Mouse (Mus musculus): ENCODE data around the gene Ifi47. TPM values are rescaled to one million over a fixed set of nuclear protein-coding genes. Genes with fewer than 3 reads are reported as not detected.

Ifi47 gene
- total RNA-seq, 2 experiments from 2014 or later, result 0.59 to 0.64 TPM

- intact Hi-C loops (cut with DNase I), result no loop called here
- DNase-seq, result no peak
Observed at GRCm38 (mm10) chr11:49088990-49089652, 12.7 kb downstream of the Ifi47 start.

GRCm38 (mm10) chr11:49089735-49090507 lies 13.5 kb downstream of the Ifi47 start:
- no peak for DNase-seq
- intact Hi-C loops (cut with DNase I), result no loop called here

- DNase-seq, result no peak
- intact Hi-C loops (cut with DNase I), result no loop called here
Observed at GRCm38 (mm10) chr11:49090551-49090950, 14.2 kb downstream of the Ifi47 start.

- no peak for DNase-seq
- intact Hi-C loops (cut with DNase I), result no loop called here
Observed at GRCm38 (mm10) chr11:49091171-49091570, 14.8 kb downstream of the Ifi47 start.

GRCm38 (mm10) chr11:49092053-49092586 lies 15.7 kb downstream of the Ifi47 start:
- intact Hi-C loops (cut with DNase I), result no loop called here
- no peak for DNase-seq

- no peak for DNase-seq
- intact Hi-C loops (cut with DNase I), result no loop called here
Observed at GRCm38 (mm10) chr11:49092786-49093185, 16.4 kb downstream of the Ifi47 start.

- DNase-seq, result no peak
- intact Hi-C loops (cut with DNase I), result no loop called here
Observed at GRCm38 (mm10) chr11:49093861-49094660, 17.7 kb downstream of the Ifi47 start.

- intact Hi-C loops (cut with DNase I), result no loop called here
Observed at GRCm38 (mm10) chr11:49095367-49095766, 19.0 kb downstream of the Ifi47 start.

GRCm38 (mm10) chr11:49100409-49100808 lies 24.0 kb downstream of the Ifi47 start:
- intact Hi-C loops (cut with DNase I), result loop anchor here (5.0 kb wide), 1 partner anchor 323 kb away; no protein-coding TSS in a partner anchor
- no peak for DNase-seq

More at GRCm38 (mm10) chr11:49095367-49095766, 19.0 kb downstream of the Ifi47 start:
- DNase-seq, result no peak

- no peak for DNase-seq
- intact Hi-C loops (cut with DNase I), result loop anchor here (5.0 kb wide), 1 partner anchor 324 kb away; no protein-coding TSS in a partner anchor
Observed at GRCm38 (mm10) chr11:49101500-49101899, 25.1 kb downstream of the Ifi47 start.

GRCm38 (mm10) chr11:49103047-49103693 lies 26.8 kb downstream of the Ifi47 start:
- intact Hi-C loops (cut with DNase I), result loop anchor here (1.0 to 5.0 kb wide), 2 partner anchors 228 to 326 kb away; no protein-coding TSS in a partner anchor
- peak; percentile 67 to 83 for DNase-seq

GRCm38 (mm10) chr11:49105752-49106151 lies 29.4 kb downstream of the Ifi47 start:
- DNase-seq, result no peak
- intact Hi-C loops (cut with DNase I), result no loop called here

GRCm38 (mm10) chr11:49107650-49108537 lies 31.5 kb downstream of the Ifi47 start:
- intact Hi-C loops (cut with DNase I), result no loop called here
- no peak for DNase-seq

GRCm38 (mm10) chr11:49108833-49109232 lies 32.4 kb downstream of the Ifi47 start:
- no peak for DNase-seq
- intact Hi-C loops (cut with DNase I), result no loop called here

GRCm38 (mm10) chr11:49111000-49111399 lies 34.6 kb downstream of the Ifi47 start:
- intact Hi-C loops (cut with DNase I), result no loop called here
- DNase-seq, result no peak

- intact Hi-C loops (cut with DNase I), result no loop called here
- DNase-seq, result no peak
Observed at GRCm38 (mm10) chr11:49112624-49113219, 36.3 kb downstream of the Ifi47 start.

- DNase-seq, result no peak
- intact Hi-C loops (cut with DNase I), result no loop called here
Observed at GRCm38 (mm10) chr11:49114158-49114557, 37.8 kb downstream of the Ifi47 start.

- no peak for DNase-seq
- intact Hi-C loops (cut with DNase I), result no loop called here
Observed at GRCm38 (mm10) chr11:49114774-49115173, 38.4 kb downstream of the Ifi47 start, which contains the start of gene Olfr1396. Gene Olfr1396 (minus strand): TSS chr11:49114874.

- DNase-seq, result no peak
- intact Hi-C loops (cut with DNase I), result no loop called here
Observed at GRCm38 (mm10) chr11:49119635-49120034, 43.2 kb downstream of the Ifi47 start.

Data from gastrocnemius, postnatal 36 days (tissue).